Mouse (Mus musculus) lung, embryonic 15.5 days (tissue): Measurements from ENCODE around the gene Cyp2j13. TPM values are rescaled to one million over a fixed set of nuclear protein-coding genes. Genes with fewer than 3 reads are reported as not detected.
A peak's percentile ranks its signal among the peaks of the same experiment; 100 is the strongest.
"Not testable (repeated sequence)": the region's sequence is repeated elsewhere in the genome, so short reads cannot be mapped to it uniquely, and the experiment has no call there.

Source experiments
- ATAC-seq: fragments of 200-750 bp; cut with Nextera tagmentation; 2 replicates; pipeline ENCODE4 v1.8.0; 2017; ENCODE audit warnings: moderate number of reproducible peaks, borderline replicate concordance; ENCODE audit not compliant: low FRiP score, low TSS enrichment; ENCODE audit errors: extremely low read depth
- H3K27ac ChIP-seq: fragments of 300-500 bp; sonication (generic); 2 replicates; pipeline ENCODE4 v1.5.1; 2015; ENCODE audit warnings: moderate library complexity, mild to moderate bottlenecking, inconsistent platforms
- H3K27me3 ChIP-seq: fragments of 300-500 bp; sonication (generic); 2 replicates; pipeline ENCODE4 v1.6.1; 2015; ENCODE audit warnings: inconsistent platforms
- H3K36me3 ChIP-seq: fragments of 300-500 bp; sonication (generic); 2 replicates; pipeline ENCODE4 v1.6.1; 2015; ENCODE audit warnings: inconsistent platforms
- H3K4me1 ChIP-seq: fragments of 300-500 bp; sonication (generic); 2 replicates; pipeline ENCODE4 v1.6.1; 2015; ENCODE audit warnings: inconsistent platforms
- H3K4me2 ChIP-seq: fragments of 300-500 bp; sonication (generic); 2 replicates; pipeline ENCODE4 v1.6.1; 2015; ENCODE audit warnings: inconsistent platforms, mild to moderate bottlenecking, moderate library complexity
- H3K4me3 ChIP-seq: fragments of 300-500 bp; sonication (generic); 2 replicates; pipeline ENCODE4 v1.5.1; 2015; ENCODE audit warnings: mild to moderate bottlenecking, inconsistent platforms
- H3K9ac ChIP-seq: fragments of 300-500 bp; sonication (generic); 2 replicates; pipeline ENCODE4 v1.6.1; 2015; ENCODE audit warnings: inconsistent platforms
- H3K9me3 ChIP-seq: fragments of 300-500 bp; sonication (generic); 2 replicates; pipeline ENCODE4 v1.6.1; 2016; ENCODE audit warnings: inconsistent platforms
- WGBS: fragments of 180-500 bp; shearing (Covaris S2); methylation state at CpG from one replicate; pipeline ENCODE4 v1.1.7; 2015; 5-methylcytosine and 5-hydroxymethylcytosine counted together
- polyA plus RNA-seq: library from polyadenylated mRNA; unstranded; fragments of >200 nt; fragmentation: Nextera tagmentation; extraction: Ambion mirVana; gene quantifications from 2 replicates; pipeline ENCODE4 v1.2.1, GENCODE M21; 2015

Cyp2j13 gene
- not detected in 2 replicates for polyA plus RNA-seq

- Histone ChIP-seq H3K4me1 (no peaks in the 10 kb centered on the region), H3K27me3 (no peaks in the 10 kb centered on the region), H3K36me3 (no peaks in the 10 kb centered on the region), H3K9ac (no peak within 1 kb of the TSS), H3K27ac (no peak within 1 kb of the TSS), H3K9me3 (no peaks in the 10 kb centered on the region), H3K4me3 (no peak within 1 kb of the TSS), H3K4me2 (peak within 1 kb of the TSS; percentile 25)
- ATAC-seq = peak; percentile 69; the same call in 1 of the 2 replicates
- 7% methylated on average over 20 of the region's 20 CpGs for WGBS
Measured at GRCm38 (mm10) chr4:96077261-96078125, at the start of gene Cyp2j13. TSS of gene Cyp2j13 (minus strand) at chr4:96077546.

- Histone ChIP-seq H3K36me3 (no peaks in the 10 kb centered on the region), H3K4me2 (no peak overlapping the region)
- WGBS = 41% methylated on average over 2 of the region's 2 CpGs
Measured at GRCm38 (mm10) chr4:96096841-96097240, 19.5 kb upstream of the Cyp2j13 start.

GRCm38 (mm10) chr4:96091869-96092268, 14.5 kb upstream of the Cyp2j13 start:
- no peak overlapping the region for H3K4me2 ChIP-seq
- H3K4me1 ChIP-seq = no peaks in the 10 kb centered on the region
- ATAC-seq = no peak
- no peak overlapping the region for H3K4me3 ChIP-seq
- H3K36me3 ChIP-seq = no peaks in the 10 kb centered on the region
- no peaks in the 10 kb centered on the region for H3K27me3 ChIP-seq
- no peak overlapping the region for H3K27ac ChIP-seq
- no peaks in the 10 kb centered on the region for H3K9me3 ChIP-seq
- H3K9ac ChIP-seq = no peak overlapping the region

More at GRCm38 (mm10) chr4:96096841-96097240, 19.5 kb upstream of the Cyp2j13 start:
- Histone ChIP-seq H3K4me1 (no peaks in the 10 kb centered on the region), H3K9ac (no peak overlapping the region), H3K4me3 (no peak overlapping the region), H3K9me3 (no peaks in the 10 kb centered on the region), H3K27ac (no peak overlapping the region), H3K27me3 (no peaks in the 10 kb centered on the region)
- ATAC-seq = no peak

- not testable (repeated sequence) for H3K9ac ChIP-seq, H3K27ac ChIP-seq, H3K36me3 ChIP-seq, H3K4me3 ChIP-seq, H3K4me1 ChIP-seq, H3K9me3 ChIP-seq, H3K4me2 ChIP-seq, ATAC-seq, H3K27me3 ChIP-seq
- WGBS = 59% methylated on average over 6 of the region's 6 CpGs
Measured at GRCm38 (mm10) chr4:96089356-96090048, 12.2 kb upstream of the Cyp2j13 start.

- H3K9me3 ChIP-seq = no peaks in the 10 kb centered on the region
- H3K27me3 ChIP-seq = no peaks in the 10 kb centered on the region
- H3K4me2 ChIP-seq = no peak overlapping the region
- no peak overlapping the region for H3K9ac ChIP-seq
- H3K27ac ChIP-seq = no peak overlapping the region
- no peaks in the 10 kb centered on the region for H3K36me3 ChIP-seq
- no peak for ATAC-seq
- no peak overlapping the region for H3K4me3 ChIP-seq
- no peaks in the 10 kb centered on the region for H3K4me1 ChIP-seq
Measured at GRCm38 (mm10) chr4:96078308-96078707, 962 bp upstream of the Cyp2j13 start.

- H3K4me3 ChIP-seq = no peak overlapping the region
- H3K36me3 ChIP-seq = no peaks in the 10 kb centered on the region
- H3K4me1 ChIP-seq = no peaks in the 10 kb centered on the region
- no peaks in the 10 kb centered on the region for H3K9me3 ChIP-seq
- no peaks in the 10 kb centered on the region for H3K27me3 ChIP-seq
- no peak overlapping the region for H3K27ac ChIP-seq
- H3K4me2 ChIP-seq = no peak overlapping the region
- ATAC-seq = no peak
- WGBS = 63% methylated on average over 2 of the region's 2 CpGs
- H3K9ac ChIP-seq = no peak overlapping the region
Measured at GRCm38 (mm10) chr4:96062045-96062444, 15.3 kb downstream of the Cyp2j13 start.

- 85% methylated on average over 2 of the region's 2 CpGs for WGBS
- H3K9me3 ChIP-seq = no peaks in the 10 kb centered on the region
- H3K4me3 ChIP-seq = no peak overlapping the region
- H3K9ac ChIP-seq = no peak overlapping the region
- no peaks in the 10 kb centered on the region for H3K36me3 ChIP-seq
- no peak overlapping the region for H3K27ac ChIP-seq
- no peaks in the 10 kb centered on the region for H3K27me3 ChIP-seq
- no peaks in the 10 kb centered on the region for H3K4me1 ChIP-seq
- no peak overlapping the region for H3K4me2 ChIP-seq
- ATAC-seq = no peak
Measured at GRCm38 (mm10) chr4:96060106-96060505, 17.2 kb downstream of the Cyp2j13 start.

- H3K36me3 ChIP-seq = no peaks in the 10 kb centered on the region
- no peak overlapping the region for H3K4me3 ChIP-seq
- H3K27ac ChIP-seq = no peak overlapping the region
- H3K9ac ChIP-seq = no peak overlapping the region
- WGBS = 90% methylated on average over 1 of the region's 1 CpGs
- no peaks in the 10 kb centered on the region for H3K4me1 ChIP-seq
- H3K27me3 ChIP-seq = no peaks in the 10 kb centered on the region
- ATAC-seq = no peak
- H3K4me2 ChIP-seq = no peak overlapping the region
- no peaks in the 10 kb centered on the region for H3K9me3 ChIP-seq
Measured at GRCm38 (mm10) chr4:96028412-96028811, 48.9 kb downstream of the Cyp2j13 start.

GRCm38 (mm10) chr4:96022803-96023202, 54.5 kb downstream of the Cyp2j13 start:
- H3K27me3 ChIP-seq = no peaks in the 10 kb centered on the region
- H3K27ac ChIP-seq = no peak overlapping the region
- no peaks in the 10 kb centered on the region for H3K4me1 ChIP-seq
- no peaks in the 10 kb centered on the region for H3K36me3 ChIP-seq
- no peak overlapping the region for H3K4me3 ChIP-seq
- no peak for ATAC-seq
- H3K9ac ChIP-seq = no peak overlapping the region
- H3K9me3 ChIP-seq = no peaks in the 10 kb centered on the region
- no peak overlapping the region for H3K4me2 ChIP-seq

- no peak overlapping the region for H3K4me2 ChIP-seq
- no peaks in the 10 kb centered on the region for H3K9me3 ChIP-seq
- H3K27ac ChIP-seq = no peak overlapping the region
- H3K36me3 ChIP-seq = no peaks in the 10 kb centered on the region
- no peaks in the 10 kb centered on the region for H3K27me3 ChIP-seq
- no peak overlapping the region for H3K9ac ChIP-seq
- ATAC-seq = no peak
- no peaks in the 10 kb centered on the region for H3K4me1 ChIP-seq
- H3K4me3 ChIP-seq = no peak overlapping the region
- WGBS = 89% methylated on average over 1 of the region's 1 CpGs
Measured at GRCm38 (mm10) chr4:96016875-96017274, 60.5 kb downstream of the Cyp2j13 start.

GRCm38 (mm10) chr4:95982221-95982620, 95.1 kb downstream of the Cyp2j13 start:
- not testable (repeated sequence) for H3K4me1 ChIP-seq, H3K36me3 ChIP-seq, H3K27ac ChIP-seq, ATAC-seq, H3K4me2 ChIP-seq, H3K4me3 ChIP-seq, H3K27me3 ChIP-seq, H3K9ac ChIP-seq, H3K9me3 ChIP-seq
- 92% methylated on average over 17 of the region's 17 CpGs for WGBS
